Mouse (Mus musculus) heart, adult 2 months (tissue): ENCODE measurements at regions not wholly inside any gene's neighbourhood (a gene's known extent, or its start where the extent isn't known, plus 50 kb on each side); places are given as distances from the start of the nearest gene placed in this dataset.

Source experiments
- DNase-seq, 2 experiments: peaks; one replicate each; pipeline ENCODE4 v3.0.0; 2021
- H3K27ac ChIP-seq: fragments of 200-600 bp; 2 replicates; pipeline ENCODE4 v1.8.1; 2022
- H3K27me3 ChIP-seq: fragments of 200-500 bp; 2 replicates; pipeline ENCODE4 v1.6.1; 2012; ENCODE audit warnings: mild to moderate bottlenecking, low read length, inconsistent platforms, mixed read lengths; ENCODE audit not compliant: control insufficient read depth, insufficient read depth
- H3K36me3 ChIP-seq: fragments of 200-500 bp; 2 replicates; pipeline ENCODE4 v1.6.1; 2012; ENCODE audit warnings: low read length, inconsistent platforms; ENCODE audit not compliant: control insufficient read depth, insufficient read depth
- H3K4me1 ChIP-seq: fragments of 200-500 bp; 2 replicates; pipeline ENCODE4 v1.6.1; 2011; ENCODE audit warnings: low read length; ENCODE audit not compliant: control insufficient read depth, insufficient read depth
- H3K4me3 ChIP-seq: fragments of 200-600 bp; 2 replicates; pipeline ENCODE4 v1.8.1; 2022
- H3K79me2 ChIP-seq: fragments of 200-500 bp; replicated peaks from 2 replicates; pipeline ENCODE4 v1.6.1; 2012; ENCODE audit warnings: mild to moderate bottlenecking, inconsistent platforms, low read length, moderate library complexity, mixed read lengths; ENCODE audit not compliant: control insufficient read depth, insufficient read depth
- H3K9ac ChIP-seq: fragments of 200-500 bp; 2 replicates; pipeline ENCODE4 v1.6.1; 2012; ENCODE audit warnings: low read depth, mild to moderate bottlenecking, control low read depth, inconsistent platforms, low read length, mixed read lengths
- CTCF ChIP-seq: fragments of 200-600 bp; IDR thresholded peaks from 2 replicates; pipeline ENCODE4 v1.8.1; 2022; ENCODE audit warnings: antibody characterized with exemption, mild to moderate bottlenecking, moderate library complexity
- EP300 ChIP-seq: fragments of 200-500 bp; IDR thresholded peaks from 2 replicates; pipeline ENCODE4 v1.6.1; 2011; ENCODE audit warnings: low read depth, low read length, control low read depth; ENCODE audit not compliant: insufficient read depth
- POLR2A ChIP-seq: fragments of 200-500 bp; IDR thresholded peaks from 2 replicates; pipeline ENCODE4 v1.6.1; 2011; ENCODE audit warnings: mild to moderate bottlenecking, low read depth, low read length, control low read depth; ENCODE audit not compliant: insufficient read depth
- WGBS: fragments of 180-500 bp; shearing (Covaris S2); methylation state at CpG from one replicate; pipeline ENCODE4 v1.1.7; 2018; 5-methylcytosine and 5-hydroxymethylcytosine counted together
- intact Hi-C: fragments of 180-260 bp; cut with DNase I; formaldehyde crosslinking; loops from one replicate; pipeline ENCODE4 v1.15.1; 2025

DNA sequence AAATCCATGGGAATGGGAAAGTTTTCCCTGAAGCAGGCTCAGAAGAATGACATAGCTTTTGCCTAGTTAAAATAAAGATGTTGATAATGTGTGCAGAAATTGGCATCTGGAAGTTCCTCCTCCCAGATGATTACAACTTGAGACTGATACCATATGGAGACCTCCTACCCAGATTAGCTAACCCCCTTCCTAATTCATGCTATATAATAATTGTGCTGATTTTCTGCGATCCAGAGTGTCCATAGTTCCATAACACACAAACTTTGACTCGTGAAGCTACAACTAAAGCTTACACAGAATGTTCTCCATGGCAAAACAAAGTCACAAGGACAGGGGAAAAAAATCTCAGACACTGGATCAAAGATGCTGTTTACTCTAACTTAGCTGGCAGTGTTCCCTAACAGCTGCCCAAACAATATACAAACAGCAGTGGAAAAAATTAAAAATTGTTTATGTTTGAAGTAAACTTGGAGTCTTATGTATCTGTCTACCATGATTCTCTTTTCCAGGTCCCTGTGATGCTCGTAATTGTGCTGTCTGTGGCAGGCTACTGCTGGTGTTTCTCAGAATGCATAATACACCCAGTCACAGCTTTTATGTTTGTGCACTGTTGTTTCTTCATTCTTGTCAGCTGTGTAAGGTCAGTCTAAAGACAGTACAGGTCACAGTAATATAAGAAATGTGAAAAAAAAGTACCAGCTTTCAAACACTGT is 1978.8 kb upstream of the A830018L16Rik start:
- no peak for DNase-seq
- TF ChIP-seq POLR2A = no peak
- no peak for TF ChIP-seq CTCF
- no peak for TF ChIP-seq EP300
- no peaks in the 10 kb centered on the region for H3K4me1 ChIP-seq
- no peaks in the 10 kb centered on the region for H3K36me3 ChIP-seq
- H3K79me2 ChIP-seq = no peaks in the 10 kb centered on the region
- H3K9ac ChIP-seq = no peak overlapping the region
- no peaks in the 10 kb centered on the region for H3K27me3 ChIP-seq
- H3K27ac ChIP-seq = no peak overlapping the region
- 69% methylated on average over 3 of the region's 3 CpGs for WGBS
- intact Hi-C loops = no loop called here
- no peak overlapping the region for H3K4me3 ChIP-seq

- no peak for TF ChIP-seq POLR2A
- no peak for TF ChIP-seq CTCF
- no peak for TF ChIP-seq EP300
- Histone ChIP-seq H3K9ac (no peak overlapping the region), H3K36me3 (no peaks in the 10 kb centered on the region), H3K4me1 (no peaks in the 10 kb centered on the region), H3K27ac (no peak overlapping the region), H3K27me3 (no peaks in the 10 kb centered on the region), H3K79me2 (no peaks in the 10 kb centered on the region), H3K4me3 (no peak overlapping the region)
- intact Hi-C loops = no loop called here
- DNase-seq = no peak
These were observed 1971.0 kb upstream of the A830018L16Rik start for GRCm38 (mm10) chr1:9442937-9443336.

DNA sequence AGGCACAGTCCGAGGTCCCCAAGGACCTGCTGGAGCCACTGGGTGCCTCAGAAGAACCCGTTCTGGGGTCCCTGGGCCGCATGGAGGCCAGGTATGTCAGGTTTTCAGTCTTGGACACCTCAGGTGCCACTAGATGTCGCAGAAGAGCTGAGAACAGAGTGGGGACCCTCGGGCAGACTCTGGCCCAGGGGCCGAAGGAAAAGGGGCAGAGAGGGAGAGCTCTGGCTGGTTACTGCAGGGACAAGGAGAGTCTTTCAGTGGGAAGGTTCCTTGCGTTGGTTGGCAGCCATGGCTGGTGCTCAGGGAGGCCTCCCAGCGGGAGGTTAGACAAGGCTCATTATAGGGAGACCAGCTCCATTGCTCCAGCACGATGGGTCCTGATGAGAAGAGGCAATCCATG is 1944.4 kb upstream of the A830018L16Rik start:
- H3K36me3 ChIP-seq = no peaks in the 10 kb centered on the region
- no peaks in the 10 kb centered on the region for H3K27me3 ChIP-seq
- H3K79me2 ChIP-seq = no peaks in the 10 kb centered on the region
- no peak overlapping the region for H3K9ac ChIP-seq
- WGBS = 32% methylated on average over 9 of the region's 9 CpGs
- no peak overlapping the region for H3K27ac ChIP-seq
- H3K4me1 ChIP-seq = no peaks in the 10 kb centered on the region
- no peak for TF ChIP-seq EP300
- TF ChIP-seq POLR2A = no peak
- TF ChIP-seq CTCF = peak; percentile 12; the same call in 1 of the 2 replicates
- intact Hi-C loops = no loop called here
- no peak overlapping the region for H3K4me3 ChIP-seq
- DNase-seq = no peak

GRCm38 (mm10) chr1:9470003-9470402 is 1943.9 kb upstream of the A830018L16Rik start:
- H3K4me3 ChIP-seq = no peak overlapping the region
- TF ChIP-seq POLR2A (no peak), EP300 (no peak), CTCF (no peak)
- 63% methylated on average over 6 of the region's 6 CpGs for WGBS
- H3K79me2 ChIP-seq = no peaks in the 10 kb centered on the region
- intact Hi-C loops = no loop called here
- H3K4me1 ChIP-seq = no peaks in the 10 kb centered on the region
- DNase-seq = no peak
- H3K36me3 ChIP-seq = no peaks in the 10 kb centered on the region
- H3K9ac ChIP-seq = no peak overlapping the region
- H3K27me3 ChIP-seq = no peaks in the 10 kb centered on the region
- no peak overlapping the region for H3K27ac ChIP-seq
